Mouse (Mus musculus): Measurements from ENCODE around the gene Hey2.

The Hey2 gene

GRCm38 (mm10) chr10:30791016-30791415 is 51.6 kb downstream of the Hey2 start:
- DNase-seq (ENCODE audit: low spot score), result no peak

- no peak for DNase-seq (ENCODE audit: low spot score)
These were observed 53.1 kb downstream of the Hey2 start for GRCm38 (mm10) chr10:30789521-30789920.

DNA sequence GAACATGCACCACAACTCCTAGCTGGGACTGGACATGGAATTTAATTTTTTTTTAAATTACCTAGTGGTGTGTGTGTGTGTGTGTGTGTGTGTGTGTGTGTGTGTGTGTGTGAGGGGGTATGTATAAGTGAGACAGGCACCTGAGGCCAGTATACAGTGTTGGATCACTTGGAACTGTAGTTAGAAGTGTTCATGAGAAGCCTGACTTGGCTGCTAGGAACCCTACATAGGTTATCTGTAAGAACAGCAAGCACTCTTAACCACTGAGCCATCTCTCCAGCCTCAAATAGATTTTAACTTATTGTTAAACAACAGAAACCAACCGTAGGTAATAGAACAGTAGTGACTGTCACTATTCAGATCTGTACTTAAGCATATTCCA is 54.3 kb downstream of the Hey2 start:
- no peak for DNase-seq (ENCODE audit: low spot score)

GRCm38 (mm10) chr10:30787684-30788339 is 54.8 kb downstream of the Hey2 start:
- no peak for DNase-seq (ENCODE audit: low spot score)

GRCm38 (mm10) chr10:30786103-30786754 is 56.4 kb downstream of the Hey2 start:
- no peak for DNase-seq (ENCODE audit: low spot score)

Measured in embryo, embryonic 10.5 days (tissue).